Mouse (Mus musculus): ENCODE measurements around the gene Lrsam1. TPM values are rescaled to one million over a fixed set of nuclear protein-coding genes. Genes with fewer than 3 reads are reported as not detected.

Lrsam1 gene
- polyA plus RNA-seq, 2 experiments: 9.4 to 18.0 TPM

GRCm38 (mm10) chr2:32890280-32890679, 71.1 kb downstream of the Lrsam1 start:
- Histone ChIP-seq H3K4me1 (ENCODE audit: control insufficient read depth, insufficient read depth, low read length) (peaks cover 17% of the 10 kb centered on the region), H3K4me3 (replicated peaks; ENCODE audit: low read length) (no peak overlapping the region), H3K27me3 (ENCODE audit: control insufficient read depth, insufficient read depth, low read length) (no peaks in the 10 kb centered on the region), H3K36me3 (ENCODE audit: control insufficient read depth, insufficient read depth, low read length) (peaks cover 4% of the 10 kb centered on the region), H3K9ac (ENCODE audit: low read depth, low read length, severe bottlenecking) (no peak overlapping the region), H3K4me2 (replicated peaks; ENCODE audit: low read depth, low read length, severe bottlenecking) (no peak overlapping the region), H3K27ac (replicated peaks; ENCODE audit: low read depth, low read length) (no peak overlapping the region), H3K9me3 (ENCODE audit: control insufficient read depth, low read length) (no peaks in the 10 kb centered on the region)
- 81% methylated on average over 3 of the region's 3 CpGs for WGBS
- DNase-seq (ENCODE audit: low spot score): no peak
- TF ChIP-seq POLR2A (IDR thresholded peaks at IDR 0.05; ENCODE audit: borderline replicate concordance, extremely low read depth, insufficient read depth, insufficient read length): no peak
- ATAC-seq (ENCODE audit: low FRiP score, low read depth): no peak

- no peaks in the 10 kb centered on the region for H3K27me3 ChIP-seq (ENCODE audit: control insufficient read depth, insufficient read depth, low read length)
- H3K9ac ChIP-seq (ENCODE audit: low read depth, low read length, severe bottlenecking): peak overlapping the region; percentile 45
- no peak overlapping the region; the same call in 1 of the 2 replicates for H3K4me2 ChIP-seq (replicated peaks; ENCODE audit: low read depth, low read length, severe bottlenecking)
- peaks cover 4% of the 10 kb centered on the region for H3K36me3 ChIP-seq (ENCODE audit: control insufficient read depth, insufficient read depth, low read length)
- H3K9me3 ChIP-seq (ENCODE audit: control insufficient read depth, low read length): no peaks in the 10 kb centered on the region
- WGBS: 26% methylated on average over 3 of the region's 3 CpGs
- TF ChIP-seq POLR2A (IDR thresholded peaks at IDR 0.05; ENCODE audit: borderline replicate concordance, extremely low read depth, insufficient read depth, insufficient read length): no peak
- ATAC-seq (ENCODE audit: low FRiP score, low read depth): peak; percentile 30; the same call in 1 of the 2 replicates
- DNase-seq (ENCODE audit: low spot score): no peak
- H3K4me1 ChIP-seq (ENCODE audit: control insufficient read depth, insufficient read depth, low read length): peaks cover 28% of the 10 kb centered on the region
- H3K27ac ChIP-seq (replicated peaks; ENCODE audit: low read depth, low read length): peak overlapping the region; percentile 81
- H3K4me3 ChIP-seq (replicated peaks; ENCODE audit: low read length): no peak overlapping the region
Measured at GRCm38 (mm10) chr2:32888551-32888950, 72.9 kb downstream of the Lrsam1 start.

DNA sequence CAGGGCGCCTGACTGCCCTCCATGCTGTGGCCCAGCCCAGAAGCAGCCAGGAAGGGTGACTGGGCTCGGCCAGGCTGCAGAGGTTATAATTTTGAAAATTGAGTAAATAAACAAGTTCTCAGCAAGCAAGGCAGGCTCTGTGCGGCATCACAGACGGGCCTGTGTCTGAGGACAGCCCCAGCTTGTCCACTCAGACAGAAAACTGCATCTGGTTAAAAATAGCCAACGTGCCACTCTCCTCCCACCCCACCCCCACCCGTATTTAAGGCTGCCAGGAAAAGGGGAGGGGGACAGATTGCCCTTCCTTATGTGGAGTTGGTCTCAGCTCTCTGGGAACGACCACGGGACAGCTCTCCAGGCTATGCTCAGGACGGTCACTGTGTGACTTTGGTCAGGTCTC, 73.4 kb downstream of the Lrsam1 start:
- Histone ChIP-seq H3K4me1 (ENCODE audit: control insufficient read depth, insufficient read depth, low read length) (peaks cover 27% of the 10 kb centered on the region), H3K27me3 (ENCODE audit: control insufficient read depth, insufficient read depth, low read length) (no peaks in the 10 kb centered on the region), H3K4me2 (replicated peaks; ENCODE audit: low read depth, low read length, severe bottlenecking) (no peak overlapping the region; the same call in 1 of the 2 replicates), H3K4me3 (replicated peaks; ENCODE audit: low read length) (no peak overlapping the region), H3K36me3 (ENCODE audit: control insufficient read depth, insufficient read depth, low read length) (peaks cover 4% of the 10 kb centered on the region), H3K9me3 (ENCODE audit: control insufficient read depth, low read length) (no peaks in the 10 kb centered on the region), H3K27ac (replicated peaks; ENCODE audit: low read depth, low read length) (peak overlapping the region; percentile 81), H3K9ac (ENCODE audit: low read depth, low read length, severe bottlenecking) (peak overlapping the region; percentile 45)
- DNase-seq (ENCODE audit: low spot score): no peak
- WGBS: 11% methylated on average over 9 of the region's 9 CpGs
- no peak for TF ChIP-seq POLR2A (IDR thresholded peaks at IDR 0.05; ENCODE audit: borderline replicate concordance, extremely low read depth, insufficient read depth, insufficient read length)
- peak; percentile 62 for ATAC-seq (ENCODE audit: low FRiP score, low read depth)

GRCm38 (mm10) chr2:32884745-32885144, 76.7 kb downstream of the Lrsam1 start:
- WGBS: 21% methylated on average over 7 of the region's 7 CpGs
- no peak overlapping the region for H3K9ac ChIP-seq (ENCODE audit: low read depth, low read length, severe bottlenecking)
- H3K4me2 ChIP-seq (replicated peaks; ENCODE audit: low read depth, low read length, severe bottlenecking): no peak overlapping the region
- peak overlapping the region; percentile 3; the same call in 1 of the 2 replicates for H3K27ac ChIP-seq (replicated peaks; ENCODE audit: low read depth, low read length)
- no peaks in the 10 kb centered on the region for H3K9me3 ChIP-seq (ENCODE audit: control insufficient read depth, low read length)
- peaks cover 55% of the 10 kb centered on the region for H3K4me1 ChIP-seq (ENCODE audit: control insufficient read depth, insufficient read depth, low read length)
- TF ChIP-seq POLR2A (IDR thresholded peaks at IDR 0.05; ENCODE audit: borderline replicate concordance, extremely low read depth, insufficient read depth, insufficient read length): no peak
- no peaks in the 10 kb centered on the region for H3K27me3 ChIP-seq (ENCODE audit: control insufficient read depth, insufficient read depth, low read length)
- no peak for ATAC-seq (ENCODE audit: low FRiP score, low read depth)
- no peak overlapping the region for H3K4me3 ChIP-seq (replicated peaks; ENCODE audit: low read length)
- no peaks in the 10 kb centered on the region; the same call in 1 of the 2 replicates for H3K36me3 ChIP-seq (ENCODE audit: control insufficient read depth, insufficient read depth, low read length)
- no peak for DNase-seq (ENCODE audit: low spot score)

GRCm38 (mm10) chr2:32882283-32883043, 79.0 kb downstream of the Lrsam1 start:
- no peak for ATAC-seq (ENCODE audit: low FRiP score, low read depth)
- Histone ChIP-seq H3K27ac (replicated peaks; ENCODE audit: low read depth, low read length) (peak overlapping the region; percentile 26; the same call in 1 of the 2 replicates), H3K27me3 (ENCODE audit: control insufficient read depth, insufficient read depth, low read length) (no peaks in the 10 kb centered on the region), H3K4me1 (ENCODE audit: control insufficient read depth, insufficient read depth, low read length) (peaks cover 60% of the 10 kb centered on the region), H3K36me3 (ENCODE audit: control insufficient read depth, insufficient read depth, low read length) (no peaks in the 10 kb centered on the region), H3K4me2 (replicated peaks; ENCODE audit: low read depth, low read length, severe bottlenecking) (no peak overlapping the region), H3K4me3 (replicated peaks; ENCODE audit: low read length) (no peak overlapping the region), H3K9ac (ENCODE audit: low read depth, low read length, severe bottlenecking) (no peak overlapping the region), H3K9me3 (ENCODE audit: control insufficient read depth, low read length) (no peaks in the 10 kb centered on the region)
- no peak for DNase-seq (ENCODE audit: low spot score)
- WGBS: 58% methylated on average over 13 of the region's 21 CpGs
- TF ChIP-seq POLR2A (IDR thresholded peaks at IDR 0.05; ENCODE audit: borderline replicate concordance, extremely low read depth, insufficient read depth, insufficient read length): no peak

Measured in limb, embryonic 14.5 days (tissue).